Mouse (Mus musculus) limb, embryonic 10.5 days (tissue): ENCODE measurements around the gene Gstm4. TPM values are rescaled to one million over a fixed set of nuclear protein-coding genes. Genes with fewer than 3 reads are reported as not detected.
"Not testable (repeated sequence)": the region's sequence is repeated elsewhere in the genome, so short reads cannot be mapped to it uniquely, and the experiment has no call there.

Experiments used
- DNase-seq: peaks from one replicate; pipeline ENCODE4 v3.0.0-alpha.2; 2017; ENCODE audit warnings: low spot score
- H3K27ac ChIP-seq: fragments of 300-500 bp; sonication (generic); 2 replicates; pipeline ENCODE4 v1.5.1; 2016; ENCODE audit warnings: mild to moderate bottlenecking
- H3K27me3 ChIP-seq: fragments of 300-500 bp; sonication (generic); 2 replicates; pipeline ENCODE4 v1.6.1; 2016; ENCODE audit warnings: low read depth, mild to moderate bottlenecking; ENCODE audit not compliant: poor library complexity, severe bottlenecking
- H3K36me3 ChIP-seq: fragments of 300-500 bp; sonication (generic); 2 replicates; pipeline ENCODE4 v1.6.1; 2016; ENCODE audit warnings: mild to moderate bottlenecking, moderate library complexity
- H3K4me1 ChIP-seq: fragments of 300-500 bp; sonication (generic); 2 replicates; pipeline ENCODE4 v1.6.1; 2016
- H3K4me3 ChIP-seq: fragments of 300-500 bp; sonication (generic); 2 replicates; pipeline ENCODE4 v1.5.1; 2016; ENCODE audit warnings: mild to moderate bottlenecking, moderate library complexity
- H3K9me3 ChIP-seq: fragments of 300-500 bp; sonication (generic); replicated peaks from 2 replicates; pipeline ENCODE4 v1.6.1; 2016; ENCODE audit warnings: mild to moderate bottlenecking
- WGBS: fragments of 180-500 bp; shearing (Covaris S2); methylation state at CpG from one replicate; pipeline ENCODE4 v1.1.7; 2016; 5-methylcytosine and 5-hydroxymethylcytosine counted together
- polyA plus RNA-seq: library from polyadenylated mRNA; unstranded; fragments of >200 nt; fragmentation: Nextera tagmentation; extraction: Ambion mirVana; gene quantifications from 2 replicates; pipeline ENCODE4 v1.2.1, GENCODE M21; 2016

Gene Gstm4
- polyA plus RNA-seq, 1 experiment from 2014 or later, result 15.1 TPM

DNA sequence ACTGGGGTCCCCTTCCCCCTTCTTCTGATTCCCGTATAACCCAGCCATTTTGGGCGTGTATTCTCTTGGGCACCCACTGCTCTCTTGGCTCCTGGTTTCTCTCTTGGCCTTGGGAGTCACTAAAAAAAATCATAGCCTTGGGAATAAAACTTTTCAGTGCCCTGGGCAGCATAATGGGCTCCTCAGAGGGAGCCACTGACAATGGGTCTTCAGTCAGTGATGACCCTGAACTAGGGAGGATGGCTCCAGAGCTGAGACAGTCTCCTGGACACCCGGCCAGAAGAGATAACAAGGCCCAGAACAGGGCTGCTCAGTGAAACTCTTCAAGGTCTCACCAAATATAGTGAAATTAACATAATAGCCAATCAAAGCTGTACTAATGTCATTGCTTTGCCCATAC, 46.1 kb downstream of the Gstm4 start:
- WGBS, result 82% methylated on average over 3 of the region's 3 CpGs
- no peak for DNase-seq
- Histone ChIP-seq H3K36me3 (no peaks in the 10 kb centered on the region), H3K27ac (no peak overlapping the region), H3K4me1 (peaks cover 4% of the 10 kb centered on the region), H3K27me3 (no peaks in the 10 kb centered on the region), H3K4me3 (no peak overlapping the region), H3K9me3 (no peaks in the 10 kb centered on the region)

DNA sequence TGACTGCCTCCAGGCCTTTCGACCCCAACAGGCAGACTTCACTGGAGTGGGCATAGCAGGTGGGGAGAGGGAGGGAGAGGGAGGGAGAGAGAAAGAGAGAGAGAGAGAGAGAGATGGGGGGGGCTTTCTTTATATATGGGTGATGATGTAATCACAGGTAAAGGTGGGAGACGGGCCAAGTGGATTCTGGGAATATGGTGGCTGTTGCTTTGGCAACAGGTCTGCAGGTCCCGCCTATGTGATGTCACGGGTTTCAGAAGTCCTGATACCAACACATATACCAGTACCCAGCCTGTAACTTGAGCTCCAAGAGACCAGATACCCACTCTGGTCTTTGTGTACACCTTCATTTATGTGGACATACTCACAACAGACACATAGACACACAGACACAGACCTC, 48.1 kb downstream of the Gstm4 start:
- Histone ChIP-seq H3K4me1 (peaks cover 4% of the 10 kb centered on the region), H3K36me3 (no peaks in the 10 kb centered on the region), H3K27ac (no peak overlapping the region), H3K9me3 (no peaks in the 10 kb centered on the region), H3K27me3 (no peaks in the 10 kb centered on the region), H3K4me3 (no peak overlapping the region)
- 90% methylated on average over 4 of the region's 4 CpGs for WGBS
- no peak for DNase-seq

- not testable (repeated sequence) for DNase-seq, H3K27ac ChIP-seq, H3K9me3 ChIP-seq, H3K4me1 ChIP-seq, H3K36me3 ChIP-seq, H3K4me3 ChIP-seq, H3K27me3 ChIP-seq
- WGBS, result 87% methylated on average over 2 of the region's 2 CpGs
These were observed 48.7 kb downstream of the Gstm4 start for GRCm38 (mm10) chr3:107995974-107996373.

Other genes with a start within 250 kb of the Gstm4 start
- gene Eps8l3, start 167.7 kb downstream of the Gstm4 start, polyA plus RNA-seq, result not detected in 2 replicates
- gene Gstm5, start 149.1 kb downstream of the Gstm4 start, polyA plus RNA-seq, result 198 and 203 TPM in 2 replicates
- 12.2 and 26.0 TPM in 2 replicates for gene Gstm7, start 113.1 kb downstream of the Gstm4 start, polyA plus RNA-seq
- gene Gstm6, start 101.1 kb downstream of the Gstm4 start, polyA plus RNA-seq, result 1.8 and 3.6 TPM in 2 replicates
- gene Gstm3, start 75.6 kb downstream of the Gstm4 start, polyA plus RNA-seq, result not detected in 2 replicates
- 19.1 and 26.1 TPM in 2 replicates for gene Gstm2, start 58.4 kb downstream of the Gstm4 start, polyA plus RNA-seq
- 27.5 and 27.8 TPM in 2 replicates for gene Gstm1, start 26.9 kb downstream of the Gstm4 start, polyA plus RNA-seq
- 68.8 and 69.7 TPM in 2 replicates for gene Ampd2, start 41.8 kb upstream of the Gstm4 start, polyA plus RNA-seq
- gene Gnat2, start 47.9 kb upstream of the Gstm4 start, polyA plus RNA-seq, result 1.6 and 2.4 TPM in 2 replicates
- 178 and 197 TPM in 2 replicates for gene Gnai3, start 101.3 kb upstream of the Gstm4 start, polyA plus RNA-seq
- gene Gpr61, start 110.0 kb upstream of the Gstm4 start, polyA plus RNA-seq, result 0.08 TPM in 1 of 2 replicates, not detected in the other
- gene Amigo1, start 141.4 kb upstream of the Gstm4 start, polyA plus RNA-seq, result 2.6 and 3.0 TPM in 2 replicates
- 1.6 and 2.1 TPM in 2 replicates for gene Cyb561d1, start 156.3 kb upstream of the Gstm4 start, polyA plus RNA-seq
- 23.3 and 25.7 TPM in 2 replicates for gene Atxn7l2, start 166.0 kb upstream of the Gstm4 start, polyA plus RNA-seq
- 0.23 and 0.56 TPM in 2 replicates for gene Sypl2, start 181.8 kb upstream of the Gstm4 start, polyA plus RNA-seq
- gene Psma5, start 212.0 kb upstream of the Gstm4 start, polyA plus RNA-seq, result 374 and 403 TPM in 2 replicates
- gene Sort1, start 239.2 kb upstream of the Gstm4 start, polyA plus RNA-seq, result 9.4 and 12.1 TPM in 2 replicates